Mouse (Mus musculus): ENCODE results near the gene Gpd1.

DNA sequence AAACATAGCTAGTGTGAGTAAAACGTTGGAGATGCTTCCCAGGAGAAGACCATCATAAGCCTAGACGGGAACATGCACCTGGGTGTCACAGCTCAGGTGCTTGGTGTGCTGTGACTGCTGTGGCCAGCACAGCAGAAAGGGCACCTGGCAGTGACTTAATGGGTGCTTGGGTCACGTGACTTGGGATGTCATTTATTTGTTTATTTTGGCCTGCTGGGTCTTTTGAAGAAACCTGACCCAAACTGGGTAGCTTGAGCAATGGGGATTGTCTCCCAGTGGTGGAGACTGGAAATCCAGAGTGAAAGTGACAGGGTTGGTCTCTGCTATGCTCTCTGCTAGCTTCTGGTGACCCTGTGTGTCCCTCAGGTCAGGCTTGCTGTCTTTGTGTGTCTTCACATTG lies 5.8 kb upstream of the Gpd1 start:
- no peak for TF ChIP-seq USF1 (IDR thresholded peaks at IDR 0.05; ENCODE audit: low read depth)
- no peak for TF ChIP-seq POLR2AphosphoS2 (IDR thresholded peaks at IDR 0.05; ENCODE audit: insufficient read length, low read depth)
- no peak for TF ChIP-seq POLR2A (IDR thresholded peaks at IDR 0.05; ENCODE audit: insufficient read length, low read depth)
- no peak for TF ChIP-seq E2F4 (IDR thresholded peaks at IDR 0.05; ENCODE audit: insufficient read depth)
- no peak for TF ChIP-seq TCF12 (IDR thresholded peaks at IDR 0.05; ENCODE audit: insufficient read depth, poor library complexity, severe bottlenecking)
- TF ChIP-seq CEBPB (IDR thresholded peaks at IDR 0.05; ENCODE audit: insufficient read depth, poor library complexity, severe bottlenecking), result no peak
- no peak for TF ChIP-seq MAX (IDR thresholded peaks at IDR 0.05; ENCODE audit: low read depth)

All from myocyte (in vitro differentiated cells).